Mouse (Mus musculus) heart, embryonic 10.5 days (tissue): ENCODE measurements at regions not wholly inside any gene's neighbourhood (a gene's known extent, or its start where the extent isn't known, plus 50 kb on each side); places are given as distances from the start of the nearest gene placed in this dataset.

ENCODE experiments used
- DNase-seq: peaks from one replicate; pipeline ENCODE4 v3.0.0-alpha.2; 2017; ENCODE audit warnings: low spot score
- H3K27ac ChIP-seq: fragments of 300-500 bp; sonication (generic); 2 replicates; pipeline ENCODE4 v1.5.1; 2016; ENCODE audit warnings: mild to moderate bottlenecking
- H3K27me3 ChIP-seq: fragments of 300-500 bp; sonication (generic); 2 replicates; pipeline ENCODE4 v1.6.1; 2016; ENCODE audit warnings: mild to moderate bottlenecking; ENCODE audit not compliant: poor library complexity, insufficient read depth, severe bottlenecking
- H3K36me3 ChIP-seq: fragments of 300-500 bp; sonication (generic); 2 replicates; pipeline ENCODE4 v1.6.1; 2016; ENCODE audit warnings: mild to moderate bottlenecking, moderate library complexity
- H3K4me1 ChIP-seq: fragments of 300-500 bp; sonication (generic); 2 replicates; pipeline ENCODE4 v1.6.1; 2016; ENCODE audit warnings: mild to moderate bottlenecking
- H3K4me3 ChIP-seq: fragments of 300-500 bp; sonication (generic); 2 replicates; pipeline ENCODE4 v1.5.1; 2016; ENCODE audit warnings: mild to moderate bottlenecking, moderate library complexity
- H3K9me3 ChIP-seq: fragments of 300-500 bp; sonication (generic); 2 replicates; pipeline ENCODE4 v1.6.1; 2016; ENCODE audit warnings: mild to moderate bottlenecking, moderate library complexity
- WGBS: fragments of 180-500 bp; shearing (Covaris S2); methylation state at CpG from one replicate; pipeline ENCODE4 v1.1.7; 2016; 5-methylcytosine and 5-hydroxymethylcytosine counted together

DNA sequence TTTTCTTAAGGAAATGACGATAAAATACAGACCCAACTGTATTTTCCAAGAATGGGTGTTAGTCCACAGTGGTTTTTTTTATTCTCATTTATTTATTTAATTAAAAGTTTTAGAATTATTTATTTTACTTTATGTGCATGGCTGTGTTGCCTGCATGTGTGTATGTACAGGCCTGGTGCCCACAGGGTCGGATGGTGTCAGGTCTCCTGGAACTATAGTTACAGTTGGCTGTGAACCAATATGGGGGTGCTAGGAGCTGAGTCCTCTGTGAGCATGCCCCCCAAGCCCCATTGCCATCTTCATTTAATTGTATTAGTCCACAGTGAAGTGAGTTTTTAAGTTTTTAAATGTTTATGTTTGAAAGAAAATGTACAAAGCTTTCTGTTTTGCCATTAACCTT, 171.3 kb upstream of the Gas1 start:
- no peaks in the 10 kb centered on the region for H3K4me1 ChIP-seq
- H3K36me3 ChIP-seq, result no peaks in the 10 kb centered on the region
- no peak for DNase-seq
- no peak overlapping the region for H3K27ac ChIP-seq
- no peaks in the 10 kb centered on the region for H3K27me3 ChIP-seq
- no peaks in the 10 kb centered on the region for H3K9me3 ChIP-seq
- H3K4me3 ChIP-seq, result no peak overlapping the region
- WGBS, result 83% methylated on average over 2 of the region's 2 CpGs

DNA sequence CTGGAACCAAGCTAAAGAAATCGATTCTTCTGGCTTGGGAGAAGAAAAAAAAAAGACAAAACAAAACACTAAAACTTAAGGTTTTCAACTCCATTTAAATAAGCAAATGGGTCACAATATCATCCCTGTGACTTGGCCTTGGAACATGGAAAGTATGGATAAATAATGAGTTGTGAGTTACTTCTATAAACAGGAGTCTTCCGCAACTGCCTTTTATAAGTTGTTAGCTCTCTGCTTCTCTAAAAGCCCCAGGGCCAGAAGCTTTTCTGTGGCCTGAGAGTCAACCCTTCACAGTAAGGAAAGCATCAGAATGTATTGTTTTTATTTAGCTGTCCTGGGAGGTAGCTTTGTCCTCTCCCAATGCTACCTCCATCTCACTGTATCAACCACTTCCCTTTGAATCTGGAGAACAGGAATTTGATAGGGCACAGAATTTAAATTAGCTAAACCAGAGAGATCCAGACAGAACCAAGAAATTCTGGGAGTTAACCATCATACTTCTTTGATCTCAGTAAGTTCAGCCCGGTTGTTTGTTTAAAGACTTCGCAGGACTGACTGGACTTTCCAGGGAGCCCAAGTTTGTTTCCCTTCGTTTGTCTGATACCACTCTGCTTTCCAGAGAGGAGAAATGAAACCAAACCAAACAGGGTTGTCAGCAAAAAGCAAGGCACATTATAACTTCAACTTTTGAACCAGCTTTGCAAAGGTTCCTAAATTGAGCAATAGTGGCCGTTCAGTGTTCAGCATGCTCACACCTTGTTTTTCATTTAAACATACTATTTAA, 178.7 kb upstream of the Gas1 start:
- DNase-seq, result no peak

DNA sequence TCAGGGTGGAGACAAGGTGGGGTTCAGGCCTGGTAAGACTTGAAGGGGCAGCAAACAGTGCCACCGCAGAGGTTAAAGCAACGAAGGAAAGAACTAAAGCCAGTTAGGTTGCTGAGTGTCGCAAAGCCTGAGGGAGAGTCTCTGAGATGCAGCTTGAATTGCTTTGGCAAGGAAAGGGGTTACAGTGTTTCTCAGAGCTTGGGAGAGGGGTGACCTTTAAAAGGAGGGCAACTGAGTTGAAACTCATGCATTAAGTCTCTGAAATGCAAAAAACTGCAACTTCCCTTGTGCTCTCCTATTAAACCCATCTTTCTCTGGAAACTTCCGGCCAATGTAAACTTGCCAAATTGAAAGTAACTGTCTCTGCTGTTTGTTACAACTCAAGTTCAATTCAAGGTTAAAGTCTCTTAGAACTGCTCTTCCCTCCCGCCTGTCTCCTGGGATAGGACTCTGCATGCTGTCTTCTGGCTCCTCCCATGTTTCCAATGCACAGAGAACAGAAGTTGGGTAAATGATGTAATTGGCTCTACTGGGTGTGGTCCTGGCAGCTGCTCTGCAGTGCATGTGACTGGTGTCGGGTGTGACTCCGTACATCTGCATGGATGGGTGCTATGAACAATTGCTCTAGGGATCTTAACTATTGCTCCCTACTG, 181.4 kb upstream of the Gas1 start:
- H3K9me3 ChIP-seq, result no peaks in the 10 kb centered on the region
- no peak for DNase-seq
- H3K4me1 ChIP-seq, result peaks cover 7% of the 10 kb centered on the region
- no peaks in the 10 kb centered on the region for H3K27me3 ChIP-seq
- 77% methylated on average over 7 of the region's 7 CpGs for WGBS
- no peaks in the 10 kb centered on the region for H3K36me3 ChIP-seq
- no peak overlapping the region for H3K4me3 ChIP-seq
- H3K27ac ChIP-seq, result peak overlapping the region; percentile 56; the same call in 1 of the 2 replicates

More for the DNA sequence above, 178.7 kb upstream of the Gas1 start:
- no peaks in the 10 kb centered on the region for H3K27me3 ChIP-seq
- peaks cover 7% of the 10 kb centered on the region for H3K4me1 ChIP-seq
- 74% methylated on average over 6 of the region's 6 CpGs for WGBS
- H3K36me3 ChIP-seq, result no peaks in the 10 kb centered on the region
- H3K27ac ChIP-seq, result no peak overlapping the region
- no peaks in the 10 kb centered on the region for H3K9me3 ChIP-seq
- H3K4me3 ChIP-seq, result no peak overlapping the region

DNA sequence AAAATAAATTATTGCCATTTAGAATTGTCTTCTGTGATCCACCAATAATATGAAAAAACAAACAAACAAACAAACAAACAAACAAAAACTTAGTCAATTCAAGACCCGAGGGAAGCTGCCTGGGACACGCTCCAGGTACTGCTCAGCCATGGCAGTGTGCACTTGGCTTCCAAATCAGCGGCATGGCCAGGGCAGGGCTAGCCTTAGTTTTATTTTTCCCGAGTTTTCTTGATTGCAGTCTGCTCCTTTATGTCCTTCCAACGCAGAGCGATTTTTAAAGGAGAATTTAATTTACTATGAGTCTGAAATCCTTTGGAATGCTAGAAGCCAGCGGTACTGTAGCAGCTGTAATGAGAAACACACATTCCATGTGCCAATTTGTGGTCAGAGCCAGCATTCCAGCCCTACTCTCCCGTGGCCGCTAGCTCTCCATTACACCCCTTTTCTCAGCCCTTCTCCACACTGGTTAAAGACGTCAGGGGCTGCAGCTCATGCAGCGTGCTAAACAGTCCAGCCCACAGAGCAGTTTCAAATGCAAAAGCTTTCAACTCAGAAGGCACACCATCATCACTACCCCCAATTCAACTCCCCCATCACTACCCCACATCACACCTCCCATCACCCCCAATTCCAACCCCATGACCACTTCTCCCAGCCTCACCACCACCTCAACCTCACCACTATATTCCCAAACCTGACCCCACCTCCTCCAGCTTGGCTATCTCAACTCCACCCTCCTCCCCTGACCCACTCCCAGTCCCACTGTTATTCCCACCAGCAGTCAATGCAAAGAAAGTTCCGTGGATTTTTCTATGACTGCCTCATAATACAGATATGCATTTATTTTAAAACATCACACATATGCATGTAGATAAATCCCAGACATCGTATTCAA, 187.9 kb upstream of the Gas1 start:
- Histone ChIP-seq H3K36me3 (no peaks in the 10 kb centered on the region), H3K4me1 (no peaks in the 10 kb centered on the region), H3K4me3 (no peak overlapping the region), H3K27me3 (no peaks in the 10 kb centered on the region), H3K9me3 (no peaks in the 10 kb centered on the region), H3K27ac (no peak overlapping the region)
- no peak for DNase-seq
- WGBS, result 69% methylated on average over 13 of the region's 13 CpGs

DNA sequence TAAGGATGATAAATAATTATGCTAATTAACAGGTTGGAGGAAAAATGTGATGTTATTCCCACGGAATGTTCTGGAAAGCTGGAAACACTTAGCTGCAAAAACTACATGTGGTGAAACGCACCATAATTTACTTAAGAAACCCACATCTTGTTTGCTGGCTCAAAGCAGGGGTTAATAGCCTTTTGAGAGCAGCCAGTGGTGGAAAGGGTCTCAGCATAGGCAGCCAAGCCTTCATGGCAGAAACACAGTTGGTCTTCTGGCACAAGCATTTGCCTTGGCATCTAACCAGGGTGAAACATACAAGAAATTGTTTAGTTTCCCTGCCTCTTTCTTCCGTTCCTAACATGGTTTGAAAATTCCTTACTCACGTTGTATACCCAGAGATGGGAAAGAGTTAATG, 192.1 kb upstream of the Gas1 start:
- WGBS, result 85% methylated on average over 4 of the region's 4 CpGs
- DNase-seq, result no peak
- H3K4me3 ChIP-seq, result no peak overlapping the region
- H3K27me3 ChIP-seq, result no peaks in the 10 kb centered on the region
- no peaks in the 10 kb centered on the region for H3K4me1 ChIP-seq
- no peaks in the 10 kb centered on the region for H3K9me3 ChIP-seq
- H3K36me3 ChIP-seq, result no peaks in the 10 kb centered on the region
- H3K27ac ChIP-seq, result no peak overlapping the region

DNA sequence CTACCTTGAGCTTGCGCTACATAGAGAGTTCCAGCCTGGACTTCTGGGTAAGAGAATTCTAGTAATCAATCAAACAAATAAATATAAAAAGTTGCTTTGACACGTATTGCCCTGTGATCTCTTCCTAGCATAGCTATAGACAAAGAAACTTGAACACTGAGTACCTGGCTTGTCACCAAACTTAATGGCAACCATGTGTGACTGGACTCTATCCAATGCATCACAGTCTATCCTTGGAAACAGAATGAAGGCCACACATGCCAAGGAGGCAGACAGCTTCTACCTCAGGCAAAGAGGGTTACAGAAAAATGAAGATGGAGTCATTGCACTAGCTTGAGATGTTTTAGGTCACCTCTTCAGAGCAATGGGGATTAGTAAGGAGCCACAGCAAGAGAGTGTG, 194.5 kb upstream of the Gas1 start:
- H3K4me3 ChIP-seq, result no peak overlapping the region
- no peak overlapping the region for H3K27ac ChIP-seq
- 88% methylated on average over 2 of the region's 2 CpGs for WGBS
- H3K9me3 ChIP-seq, result no peaks in the 10 kb centered on the region
- DNase-seq, result no peak
- no peaks in the 10 kb centered on the region for H3K36me3 ChIP-seq
- no peaks in the 10 kb centered on the region for H3K4me1 ChIP-seq
- H3K27me3 ChIP-seq, result no peaks in the 10 kb centered on the region

DNA sequence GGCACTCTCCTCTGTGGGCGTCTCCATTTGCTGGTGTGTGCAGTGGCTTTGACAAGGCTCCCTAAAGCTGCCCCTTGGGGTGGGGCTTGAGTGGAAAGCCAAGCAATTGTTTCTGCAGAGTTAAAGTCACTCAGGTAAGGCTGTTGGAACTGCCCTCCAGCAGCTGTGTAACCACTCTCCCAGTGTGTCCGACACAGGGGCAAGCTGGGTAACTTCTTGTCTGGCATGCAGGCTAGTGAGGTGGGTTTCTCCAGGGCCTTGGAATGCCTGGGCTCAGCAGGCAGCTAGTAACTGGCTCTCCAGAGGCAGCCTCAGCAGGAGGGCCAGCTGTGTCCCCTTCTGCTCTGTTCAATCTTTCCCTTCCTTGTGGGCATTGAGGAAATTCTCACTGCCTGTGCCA, 199.5 kb upstream of the Gas1 start:
- no peaks in the 10 kb centered on the region for H3K27me3 ChIP-seq
- H3K4me1 ChIP-seq, result no peaks in the 10 kb centered on the region
- no peaks in the 10 kb centered on the region for H3K36me3 ChIP-seq
- H3K9me3 ChIP-seq, result no peaks in the 10 kb centered on the region
- 59% methylated on average over 2 of the region's 2 CpGs for WGBS
- no peak overlapping the region for H3K4me3 ChIP-seq
- H3K27ac ChIP-seq, result no peak overlapping the region
- no peak for DNase-seq

DNA sequence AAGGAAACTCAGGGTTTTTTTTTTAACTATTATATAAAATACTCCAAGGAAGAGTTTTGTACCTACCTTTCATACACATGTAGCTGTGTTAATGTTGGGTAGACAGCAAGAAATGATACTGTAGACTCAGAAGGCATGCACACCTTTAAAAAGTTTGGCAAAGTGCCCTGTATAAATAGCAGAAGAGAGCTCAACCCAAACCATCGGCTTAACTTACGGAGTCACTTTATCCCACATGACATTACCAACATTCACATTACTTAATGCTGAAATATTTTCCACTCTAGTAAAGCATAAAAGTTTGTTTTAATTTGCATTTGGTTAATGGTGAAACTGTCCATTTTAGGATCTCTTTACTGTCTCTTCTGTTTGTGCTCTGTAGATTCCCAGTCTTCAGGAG, 205.7 kb upstream of the Gas1 start:
- no peak overlapping the region for H3K4me3 ChIP-seq
- no peaks in the 10 kb centered on the region for H3K36me3 ChIP-seq
- no peaks in the 10 kb centered on the region for H3K4me1 ChIP-seq
- no peak overlapping the region for H3K27ac ChIP-seq
- H3K27me3 ChIP-seq, result no peaks in the 10 kb centered on the region
- no peak for DNase-seq
- WGBS, result 95% methylated on average over 2 of the region's 2 CpGs
- no peaks in the 10 kb centered on the region for H3K9me3 ChIP-seq

DNA sequence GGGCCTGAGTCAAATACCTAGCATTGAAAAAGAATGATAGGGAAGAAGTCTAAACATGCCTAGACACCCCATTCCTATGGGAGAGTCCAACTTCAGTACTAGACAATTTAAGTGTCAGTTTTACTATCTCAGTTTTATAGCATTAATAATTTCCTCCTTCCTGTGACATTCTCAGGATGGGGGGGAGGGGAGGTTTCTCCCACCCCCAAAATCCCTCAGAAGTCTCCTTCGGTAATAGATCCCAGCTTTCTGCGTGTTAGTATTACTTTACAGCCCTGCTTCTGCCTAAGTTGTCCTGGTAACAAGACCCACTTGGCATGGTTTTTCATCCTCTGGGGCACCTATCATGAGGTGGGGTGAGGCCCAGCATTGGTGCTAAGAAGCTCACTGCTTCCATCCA, 202.9 kb upstream of the Dapk1 start:
- Histone ChIP-seq H3K9me3 (no peaks in the 10 kb centered on the region), H3K27ac (no peak overlapping the region), H3K36me3 (no peaks in the 10 kb centered on the region), H3K4me3 (no peak overlapping the region), H3K4me1 (no peaks in the 10 kb centered on the region), H3K27me3 (no peaks in the 10 kb centered on the region)
- WGBS, result 91% methylated on average over 2 of the region's 2 CpGs
- no peak for DNase-seq

DNA sequence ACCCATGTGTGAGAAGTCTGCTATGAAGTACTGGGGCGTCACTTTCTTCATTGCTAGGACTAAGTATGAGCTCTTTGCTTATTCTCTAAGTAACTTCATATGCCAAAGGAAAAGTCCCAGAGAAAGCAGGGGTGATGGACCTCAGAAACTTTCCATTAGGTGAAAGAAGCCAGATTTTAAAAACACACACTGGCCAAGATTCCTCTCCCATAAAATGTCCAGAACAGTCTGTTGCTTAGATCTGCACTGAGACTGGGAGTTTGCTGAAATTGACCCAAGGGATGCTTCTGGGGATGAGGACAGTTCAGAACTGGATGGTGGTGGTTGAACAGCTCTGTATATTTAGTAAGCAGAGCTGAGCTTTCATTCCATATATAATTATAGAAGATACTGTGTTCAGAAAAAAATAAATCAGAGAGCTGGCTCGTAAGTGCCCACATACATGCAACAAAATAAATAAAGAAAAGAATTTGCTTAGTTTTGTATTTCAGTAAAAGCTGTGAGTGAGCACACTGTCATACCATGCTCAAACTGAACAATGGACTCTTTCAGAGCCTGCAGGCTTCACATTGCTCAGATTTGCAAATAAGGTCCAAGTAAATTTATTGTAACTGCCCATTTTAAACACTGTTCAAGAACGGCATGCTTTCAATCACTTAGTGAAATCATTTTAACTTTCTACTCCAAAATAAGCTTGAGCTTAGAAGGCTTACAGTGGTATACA, 200.8 kb upstream of the Dapk1 start:
- H3K27me3 ChIP-seq, result no peaks in the 10 kb centered on the region
- H3K27ac ChIP-seq, result no peak overlapping the region
- 76% methylated on average over 3 of the region's 3 CpGs for WGBS
- no peaks in the 10 kb centered on the region for H3K36me3 ChIP-seq
- no peak for DNase-seq
- H3K4me1 ChIP-seq, result no peaks in the 10 kb centered on the region
- H3K4me3 ChIP-seq, result no peak overlapping the region
- H3K9me3 ChIP-seq, result no peaks in the 10 kb centered on the region

DNA sequence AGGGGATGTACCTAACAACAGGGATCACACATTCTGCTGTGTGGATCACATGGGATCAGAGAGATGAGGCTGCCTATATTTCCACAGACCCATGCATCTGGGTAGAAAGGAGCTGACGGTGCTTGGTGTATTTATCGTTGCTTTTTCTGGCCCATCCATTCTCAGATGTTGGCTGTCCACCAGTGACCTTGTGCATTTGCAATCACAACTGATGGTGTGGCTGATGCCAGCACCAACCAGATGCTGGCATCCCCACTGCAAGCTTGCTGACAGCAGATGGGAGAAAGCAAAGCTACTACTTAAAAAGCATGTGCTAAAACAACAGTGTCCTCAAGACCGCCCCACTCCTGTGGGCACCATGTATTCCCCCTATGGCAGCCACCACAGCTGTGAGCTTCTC, 198.3 kb upstream of the Dapk1 start:
- 92% methylated on average over 3 of the region's 3 CpGs for WGBS
- Histone ChIP-seq H3K27me3 (no peaks in the 10 kb centered on the region), H3K27ac (no peak overlapping the region), H3K36me3 (no peaks in the 10 kb centered on the region), H3K4me1 (no peaks in the 10 kb centered on the region), H3K4me3 (no peak overlapping the region), H3K9me3 (no peaks in the 10 kb centered on the region)
- DNase-seq, result no peak

DNA sequence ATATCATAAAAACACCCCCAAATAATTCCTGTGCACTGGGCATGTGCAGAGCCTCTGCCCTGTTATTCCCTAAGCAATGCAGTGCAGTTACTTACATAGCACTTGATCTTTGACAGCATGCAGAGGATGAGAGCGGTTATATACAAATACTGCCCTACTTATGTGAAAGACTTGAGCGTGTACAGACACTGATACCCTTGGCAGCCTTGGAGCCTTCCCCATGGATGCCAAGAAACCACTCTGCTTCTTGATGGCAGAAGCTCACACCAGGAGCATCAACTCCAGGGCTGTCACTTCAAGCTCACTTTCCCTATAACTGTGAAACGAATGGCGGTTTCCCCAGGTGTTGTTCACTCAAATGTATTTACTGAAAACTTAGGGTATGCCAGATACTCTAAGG, 194.4 kb upstream of the Dapk1 start:
- Histone ChIP-seq H3K27ac (no peak overlapping the region), H3K36me3 (no peaks in the 10 kb centered on the region), H3K9me3 (no peaks in the 10 kb centered on the region), H3K4me1 (no peaks in the 10 kb centered on the region), H3K27me3 (no peaks in the 10 kb centered on the region), H3K4me3 (no peak overlapping the region)
- DNase-seq, result no peak
- WGBS, result 86% methylated on average over 4 of the region's 4 CpGs
